Mouse (Mus musculus) left cerebral cortex, postnatal 10 days (tissue): ENCODE results near the gene Msl2. TPM values are rescaled to one million over a fixed set of nuclear protein-coding genes. Genes with fewer than 3 reads are reported as not detected.

Experiments used
- DNase-seq, 2 experiments: peaks; one replicate each; pipeline ENCODE4 v3.0.0; 2021 to 2022; ENCODE audit warnings: low spot score in 2 of 2, mixed read lengths in 1 of 2; ENCODE audit errors: extremely low spot score in 1 of 2
- intact Hi-C: fragments of 180-260 bp; cut with DNase I; formaldehyde crosslinking; loops from one replicate; pipeline ENCODE4 v1.15.1; 2025
- total RNA-seq, 2 experiments: library from RNA; stranded (reverse); gene quantifications; 2 replicates each; pipeline ENCODE4 v1.2.3; 2021

Msl2 gene
- total RNA-seq, 2 experiments from 2014 or later: 58.1 to 58.3 TPM

- peak in 1 of 2 experiments; percentile 22 for DNase-seq
- intact Hi-C loops: no loop called here
Measured at GRCm38 (mm10) chr9:101110013-101110412, 36.1 kb downstream of the Msl2 start.

- DNase-seq: no peak
- intact Hi-C loops: no loop called here
Measured at GRCm38 (mm10) chr9:101113317-101113716, 39.4 kb downstream of the Msl2 start.

DNA sequence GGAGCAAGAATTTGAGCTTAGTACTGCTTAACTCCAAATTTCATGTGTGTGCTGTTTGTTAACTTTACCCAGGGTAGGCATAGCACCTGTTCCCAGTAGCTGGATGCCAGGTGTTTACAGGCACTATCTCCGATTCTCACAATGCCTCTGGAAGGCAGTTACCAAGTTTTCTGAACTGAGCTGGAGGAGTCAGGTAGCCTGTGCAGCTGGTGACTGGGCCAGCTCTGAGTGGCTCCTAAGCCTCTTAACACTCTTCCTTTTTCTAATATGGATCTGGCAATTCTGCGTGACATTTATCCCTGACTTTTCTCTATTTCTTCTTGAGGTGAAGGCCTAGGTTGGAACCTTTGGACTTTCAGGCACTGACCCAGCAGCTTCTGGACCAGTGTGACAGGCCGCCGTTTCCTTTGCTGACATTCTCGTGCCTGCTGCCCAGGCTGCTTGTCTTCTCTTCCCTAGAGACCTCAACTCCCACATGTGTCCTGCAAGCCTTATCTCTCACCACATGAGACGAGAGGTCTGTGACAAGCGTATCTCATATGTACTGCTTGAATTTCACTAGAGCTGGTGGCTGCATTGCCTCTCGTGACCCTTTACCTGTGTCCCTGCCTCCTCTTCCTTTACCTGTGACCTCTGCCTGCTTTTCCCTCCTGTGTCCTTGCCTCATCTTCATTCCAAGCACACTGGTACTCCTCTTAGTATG lies 40.4 kb downstream of the Msl2 start:
- intact Hi-C loops: no loop called here
- no peak for DNase-seq

- intact Hi-C loops: no loop called here
- DNase-seq: no peak
Measured at GRCm38 (mm10) chr9:101143635-101144034, 69.7 kb downstream of the Msl2 start.

DNA sequence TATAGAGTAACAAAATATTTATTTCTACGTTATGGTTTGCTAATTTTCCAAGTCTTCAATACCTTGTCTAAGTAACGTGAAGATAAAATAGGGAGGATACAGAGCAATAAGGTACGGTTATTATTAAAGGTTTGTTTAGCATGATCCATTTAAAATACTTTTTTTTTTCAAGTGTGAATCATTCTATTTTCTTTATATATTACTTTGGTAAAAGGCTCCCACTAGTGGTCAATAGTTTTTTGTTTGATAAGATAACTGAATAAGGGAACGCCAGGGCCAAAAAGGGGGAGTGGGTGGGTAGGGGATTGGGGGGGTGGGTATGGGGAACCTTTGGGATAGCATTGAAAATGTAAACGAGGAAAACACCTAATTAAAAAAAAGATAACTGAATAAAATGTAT lies 79.0 kb downstream of the Msl2 start:
- intact Hi-C loops: loop anchor here (10.0 kb wide), 1 partner anchor 148 kb away; no protein-coding TSS in a partner anchor
- no peak for DNase-seq

Other genes with a start within 250 kb of the Msl2 start
- gene Pccb, start 39.2 kb upstream of the Msl2 start, total RNA-seq: 10 to 100 TPM; 54.1 to 56.4 TPM
- 10 to 100 TPM; 21.2 to 23.0 TPM for gene Ppp2r3a, start 177.7 kb downstream of the Msl2 start, total RNA-seq